Mouse (Mus musculus): ENCODE results near the gene Tiprl.

DNA sequence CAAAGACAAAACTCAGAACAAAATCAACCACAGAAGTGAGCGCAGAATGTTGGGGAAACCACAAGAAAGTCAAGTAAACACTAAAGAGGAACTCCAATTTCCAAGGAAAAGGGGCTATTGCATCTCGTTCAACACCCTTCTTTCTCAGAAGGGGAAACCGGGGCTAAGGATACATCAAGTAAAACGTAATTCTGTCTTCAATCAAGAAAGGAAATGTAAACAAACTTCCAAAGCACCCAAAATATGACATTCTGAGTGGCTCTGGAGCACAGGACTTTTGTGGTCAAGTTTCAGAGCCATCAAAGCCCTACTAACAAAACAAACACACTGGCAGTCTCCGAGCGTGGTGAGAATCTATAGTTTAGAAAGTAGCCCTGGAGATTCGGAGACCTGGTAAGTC, 43.4 kb downstream of the Tiprl start:
- TF ChIP-seq FLI1 (IDR thresholded peaks at IDR 0.05; ENCODE audit: low read length) (no peak), GATA1 (IDR thresholded peaks at IDR 0.05; ENCODE audit: borderline replicate concordance, low read length) (no peak)

Measured in megakaryocyte, embryonic 14.5 days (primary cell).